Mouse (Mus musculus): ENCODE measurements around the gene R3hdm4. TPM values are rescaled to one million over a fixed set of nuclear protein-coding genes. Genes with fewer than 3 reads are reported as not detected.
"Not testable (repeated sequence)": the region's sequence is repeated elsewhere in the genome, so short reads cannot be mapped to it uniquely, and the experiment has no call there.

R3hdm4 gene
- polyA plus RNA-seq, 1 experiment from 2014 or later = 95.6 TPM

DNA sequence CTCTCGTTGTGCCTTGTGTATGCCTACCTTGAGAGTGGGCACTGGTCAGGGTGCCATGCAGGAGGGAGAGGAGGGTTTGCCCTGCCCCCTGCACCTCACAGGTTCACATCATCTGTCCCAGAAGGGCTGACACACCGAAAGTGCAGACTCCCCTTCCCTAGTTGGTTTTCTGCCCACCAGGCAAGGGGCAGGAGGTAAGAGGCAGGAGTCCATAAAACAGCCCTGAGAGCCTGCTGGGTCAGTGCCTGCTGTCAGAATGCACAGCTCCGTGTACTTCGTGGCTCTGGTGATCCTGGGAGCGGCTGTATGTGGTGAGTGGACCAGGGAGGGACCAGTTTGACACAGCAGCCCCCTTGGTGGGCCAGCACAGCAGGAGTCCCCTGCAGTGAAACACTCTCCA lies 30.3 kb downstream of the R3hdm4 start, which contains the start of gene Cfd:
Gene Cfd, plus strand, starts transcription at position 184 of the 400 bp plus-strand sequence.
- 39% methylated on average over 5 of the region's 5 CpGs for WGBS
- no peak within 1 kb of the TSS for H3K4me2 ChIP-seq
- no peak for ATAC-seq (ENCODE audit: extremely low read depth, insufficient number of reproducible peaks, low FRiP score, low TSS enrichment)
- H3K9me3 ChIP-seq = no peaks in the 10 kb centered on the region
- H3K4me3 ChIP-seq = no peak within 1 kb of the TSS
- H3K27ac ChIP-seq (replicated peaks) = no peak within 1 kb of the TSS
- H3K9ac ChIP-seq = no peak within 1 kb of the TSS
- H3K4me1 ChIP-seq = peaks cover 7% of the 10 kb centered on the region; the same call in 1 of the 2 replicates
- peaks cover 15% of the 10 kb centered on the region for H3K36me3 ChIP-seq
- H3K27me3 ChIP-seq (replicated peaks) = peaks cover 19% of the 10 kb centered on the region

GRCm38 (mm10) chr10:79889386-79889785 lies 31.6 kb downstream of the R3hdm4 start:
- no peaks in the 10 kb centered on the region for H3K9me3 ChIP-seq
- peaks cover 10% of the 10 kb centered on the region for H3K4me1 ChIP-seq
- no peak for ATAC-seq (ENCODE audit: extremely low read depth, insufficient number of reproducible peaks, low FRiP score, low TSS enrichment)
- H3K36me3 ChIP-seq = peaks cover 4% of the 10 kb centered on the region; the same call in 1 of the 2 replicates
- no peak overlapping the region for H3K4me3 ChIP-seq
- H3K27ac ChIP-seq (replicated peaks) = no peak overlapping the region
- peaks cover 19% of the 10 kb centered on the region for H3K27me3 ChIP-seq (replicated peaks)
- no peak overlapping the region for H3K9ac ChIP-seq
- 78% methylated on average over 2 of the region's 2 CpGs for WGBS
- no peak overlapping the region for H3K4me2 ChIP-seq

DNA sequence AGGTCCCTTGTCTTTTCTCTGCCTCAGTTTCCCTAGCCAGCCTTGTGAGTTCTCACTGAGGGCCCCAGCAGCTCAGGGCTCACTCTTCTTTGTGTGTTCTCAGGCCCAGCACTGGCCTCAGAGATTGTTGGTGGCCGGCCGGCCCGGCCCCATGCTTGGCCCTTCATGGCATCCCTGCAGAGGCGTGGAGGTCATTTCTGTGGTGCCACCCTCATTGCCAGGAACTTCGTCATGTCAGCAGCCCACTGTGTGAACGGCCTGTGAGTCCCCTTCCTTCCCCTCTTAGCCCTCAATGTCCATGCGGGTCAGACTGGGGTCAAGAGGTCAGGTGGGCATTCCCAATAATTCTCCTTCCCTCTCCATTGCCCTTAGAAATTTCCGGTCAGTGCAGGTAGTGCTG lies 34.4 kb downstream of the R3hdm4 start:
- H3K9me3 ChIP-seq = no peaks in the 10 kb centered on the region
- no peak overlapping the region for H3K27ac ChIP-seq (replicated peaks)
- H3K27me3 ChIP-seq (replicated peaks) = peaks cover 38% of the 10 kb centered on the region
- H3K4me2 ChIP-seq = no peak overlapping the region
- ATAC-seq (ENCODE audit: extremely low read depth, insufficient number of reproducible peaks, low FRiP score, low TSS enrichment) = no peak
- no peak overlapping the region for H3K9ac ChIP-seq
- 62% methylated on average over 8 of the region's 8 CpGs for WGBS
- no peaks in the 10 kb centered on the region for H3K36me3 ChIP-seq
- peaks cover 20% of the 10 kb centered on the region for H3K4me1 ChIP-seq
- H3K4me3 ChIP-seq = no peak overlapping the region

DNA sequence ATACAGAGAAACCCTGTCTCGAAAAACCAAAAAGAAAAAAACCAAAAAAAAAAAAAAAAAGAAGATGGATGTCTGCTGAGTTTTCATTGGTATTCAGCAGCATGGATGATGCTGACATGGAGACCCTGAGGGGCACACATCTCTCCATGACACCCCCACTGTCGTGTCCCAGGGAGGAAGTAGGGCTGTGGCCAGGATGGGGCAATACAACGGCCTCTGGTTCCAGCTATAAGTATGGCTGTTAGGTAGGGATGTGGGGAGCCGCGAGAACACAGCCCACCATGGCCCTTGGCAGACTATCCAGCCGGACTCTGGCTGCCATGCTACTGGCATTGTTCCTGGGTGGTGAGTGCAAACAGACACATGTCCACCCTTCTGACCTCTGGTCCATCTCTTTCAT lies 35.0 kb downstream of the R3hdm4 start, which contains the start of gene Elane:
Gene Elane, plus strand, starts transcription at position 194 of the 400 bp plus-strand sequence.
- ATAC-seq (ENCODE audit: extremely low read depth, insufficient number of reproducible peaks, low FRiP score, low TSS enrichment) = no peak
- H3K27ac ChIP-seq (replicated peaks) = no peak within 1 kb of the TSS
- H3K9me3 ChIP-seq = no peaks in the 10 kb centered on the region
- H3K36me3 ChIP-seq = no peaks in the 10 kb centered on the region
- H3K4me3 ChIP-seq = no peak within 1 kb of the TSS
- no peak within 1 kb of the TSS for H3K9ac ChIP-seq
- H3K27me3 ChIP-seq (replicated peaks) = peaks cover 37% of the 10 kb centered on the region
- H3K4me2 ChIP-seq = no peak within 1 kb of the TSS
- peaks cover 23% of the 10 kb centered on the region for H3K4me1 ChIP-seq
- 75% methylated on average over 6 of the region's 6 CpGs for WGBS

DNA sequence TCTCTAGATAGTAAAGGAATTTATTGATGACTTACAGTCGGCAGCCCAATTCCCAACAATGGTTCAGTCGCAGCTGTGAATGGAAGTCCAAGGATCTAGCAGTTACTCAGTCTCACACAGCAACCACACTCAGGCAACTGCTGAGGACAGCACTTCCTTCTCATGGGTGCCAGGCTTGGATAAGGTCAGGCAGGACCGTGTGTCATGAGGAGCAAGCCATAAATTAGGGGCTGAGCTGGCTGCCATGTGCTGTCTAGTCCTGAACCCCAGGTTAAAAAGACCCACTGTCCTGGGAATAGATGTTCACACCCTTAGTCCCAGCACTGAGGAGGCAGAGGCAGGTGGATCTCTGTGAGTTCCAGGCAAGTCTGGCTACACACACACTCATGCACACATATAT lies 36.1 kb downstream of the R3hdm4 start:
- WGBS = 68% methylated on average over 3 of the region's 3 CpGs
- not testable (repeated sequence) for ATAC-seq (ENCODE audit: extremely low read depth, insufficient number of reproducible peaks, low FRiP score, low TSS enrichment); H3K9me3 ChIP-seq; H3K9ac ChIP-seq; H3K36me3 ChIP-seq; H3K4me3 ChIP-seq; H3K27ac ChIP-seq (replicated peaks); H3K4me2 ChIP-seq
- Histone ChIP-seq H3K27me3 (replicated peaks) (peaks cover 46% of the 10 kb centered on the region), H3K4me1 (peaks cover 32% of the 10 kb centered on the region)

DNA sequence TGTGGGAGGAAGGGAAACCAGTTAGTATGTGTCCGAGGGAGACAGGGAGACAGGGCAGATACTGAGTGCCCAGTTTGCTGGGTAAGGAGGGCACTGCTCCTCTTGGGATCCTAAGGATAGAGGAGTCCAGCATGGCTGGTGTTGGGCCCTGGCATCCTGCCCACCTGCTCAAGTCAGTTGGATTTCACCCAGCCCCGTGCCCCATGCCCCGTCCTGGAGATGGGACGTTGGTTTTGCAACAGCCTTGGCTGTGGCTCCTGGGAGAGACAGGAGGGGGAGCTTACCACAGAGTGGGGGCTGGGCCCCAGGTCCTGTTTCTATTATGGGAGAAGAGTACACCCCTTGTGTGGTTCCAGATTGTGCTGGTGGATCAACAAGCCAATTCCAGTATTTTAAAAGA lies 36.6 kb downstream of the R3hdm4 start:
- Histone ChIP-seq H3K36me3 (no peaks in the 10 kb centered on the region), H3K9me3 (no peaks in the 10 kb centered on the region), H3K27ac (replicated peaks) (no peak overlapping the region), H3K4me3 (no peak overlapping the region), H3K27me3 (replicated peaks) (peaks cover 47% of the 10 kb centered on the region), H3K4me2 (no peak overlapping the region), H3K4me1 (peaks cover 37% of the 10 kb centered on the region), H3K9ac (no peak overlapping the region)
- ATAC-seq (ENCODE audit: extremely low read depth, insufficient number of reproducible peaks, low FRiP score, low TSS enrichment) = no peak
- WGBS = 52% methylated on average over 4 of the region's 4 CpGs

DNA sequence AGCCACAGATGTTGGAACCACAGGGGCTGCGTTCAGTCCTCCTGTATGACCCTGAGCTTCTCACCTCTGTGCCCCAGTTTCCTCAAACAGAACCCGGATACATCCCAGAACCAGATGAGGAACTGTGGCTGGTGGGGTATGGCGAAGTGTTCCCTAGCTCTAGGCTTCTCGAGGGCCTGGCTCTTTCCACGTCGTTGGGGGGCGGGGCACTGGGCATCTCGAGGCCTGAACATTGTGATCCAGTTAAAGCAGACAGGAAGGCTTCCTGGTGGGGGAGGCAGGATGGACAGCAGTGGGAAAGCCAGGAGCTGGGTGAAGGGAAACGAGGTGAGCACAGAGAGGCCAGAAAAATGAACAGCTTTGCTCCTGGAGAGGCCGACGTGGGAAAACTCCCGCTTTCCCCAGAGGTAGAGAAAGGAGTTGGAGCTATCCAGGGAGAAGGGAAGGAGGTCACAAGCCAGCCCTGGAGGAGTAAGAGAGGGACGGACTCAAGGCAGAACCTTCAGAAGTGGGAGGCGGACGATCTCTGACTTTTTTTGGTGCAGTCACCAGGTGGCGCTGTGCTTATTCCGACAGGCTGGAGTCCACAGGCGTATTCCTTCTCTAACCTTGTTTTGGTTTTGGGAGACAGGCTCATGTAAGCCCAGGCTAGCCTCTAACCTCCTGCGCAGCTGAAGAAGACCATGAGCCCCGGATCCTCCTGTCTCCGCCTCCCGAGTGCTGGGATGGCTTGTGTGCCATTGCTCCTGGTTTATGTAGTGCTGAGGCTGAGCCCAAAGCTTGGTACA lies 37.5 kb downstream of the R3hdm4 start:
- Histone ChIP-seq H3K27me3 (replicated peaks) (peaks cover 47% of the 10 kb centered on the region), H3K9me3 (no peaks in the 10 kb centered on the region), H3K36me3 (no peaks in the 10 kb centered on the region), H3K9ac (peak overlapping the region; percentile 57; the same call in 1 of the 2 replicates), H3K4me2 (peak overlapping the region; percentile 16; the same call in 1 of the 2 replicates), H3K27ac (replicated peaks) (no peak overlapping the region), H3K4me3 (0 out of 2 replicates have a peak overlapping the region, but pooled peaks have one; percentile 6), H3K4me1 (peaks cover 40% of the 10 kb centered on the region)
- ATAC-seq (ENCODE audit: extremely low read depth, insufficient number of reproducible peaks, low FRiP score, low TSS enrichment) = no peak
- WGBS = 14% methylated on average over 22 of the region's 22 CpGs

GRCm38 (mm10) chr10:79881981-79882380 lies 39.0 kb downstream of the R3hdm4 start:
- peaks cover 43% of the 10 kb centered on the region for H3K4me1 ChIP-seq
- H3K36me3 ChIP-seq = no peaks in the 10 kb centered on the region
- 6% methylated on average over 22 of the region's 22 CpGs for WGBS
- H3K9me3 ChIP-seq = no peaks in the 10 kb centered on the region
- H3K9ac ChIP-seq = peak overlapping the region; percentile 74
- H3K27ac ChIP-seq (replicated peaks) = no peak overlapping the region
- ATAC-seq (ENCODE audit: extremely low read depth, insufficient number of reproducible peaks, low FRiP score, low TSS enrichment) = no peak
- H3K27me3 ChIP-seq (replicated peaks) = peaks cover 46% of the 10 kb centered on the region
- H3K4me3 ChIP-seq = peak overlapping the region; percentile 34
- peak overlapping the region; percentile 62 for H3K4me2 ChIP-seq

DNA sequence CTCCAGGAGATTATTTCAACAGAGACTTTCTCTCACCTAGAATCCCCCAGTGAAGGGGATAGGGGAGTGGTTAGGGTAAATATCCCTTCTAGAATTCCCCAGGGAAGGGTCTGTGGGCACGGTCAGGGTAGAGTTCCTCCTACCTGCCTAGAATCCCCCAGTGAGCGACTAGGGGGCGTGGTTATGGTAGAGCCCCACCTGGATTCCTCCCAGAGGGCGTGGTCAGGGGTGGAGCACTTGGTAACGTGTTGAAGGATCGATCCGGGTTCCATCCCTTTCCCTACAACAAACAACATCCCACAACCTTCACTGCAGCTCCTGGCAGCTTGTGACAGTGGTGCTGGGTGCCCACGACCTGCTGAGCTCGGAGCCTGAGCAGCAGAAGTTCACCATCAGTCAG lies 40.3 kb downstream of the R3hdm4 start:
- Histone ChIP-seq H3K4me2 (no peak overlapping the region), H3K4me1 (peaks cover 44% of the 10 kb centered on the region), H3K27ac (replicated peaks) (no peak overlapping the region), H3K9ac (0 out of 2 replicates have a peak overlapping the region, but pooled peaks have one; percentile 11), H3K9me3 (no peaks in the 10 kb centered on the region), H3K4me3 (no peak overlapping the region), H3K27me3 (replicated peaks) (peaks cover 40% of the 10 kb centered on the region), H3K36me3 (no peaks in the 10 kb centered on the region)
- 19% methylated on average over 9 of the region's 9 CpGs for WGBS
- ATAC-seq (ENCODE audit: extremely low read depth, insufficient number of reproducible peaks, low FRiP score, low TSS enrichment) = no peak

DNA sequence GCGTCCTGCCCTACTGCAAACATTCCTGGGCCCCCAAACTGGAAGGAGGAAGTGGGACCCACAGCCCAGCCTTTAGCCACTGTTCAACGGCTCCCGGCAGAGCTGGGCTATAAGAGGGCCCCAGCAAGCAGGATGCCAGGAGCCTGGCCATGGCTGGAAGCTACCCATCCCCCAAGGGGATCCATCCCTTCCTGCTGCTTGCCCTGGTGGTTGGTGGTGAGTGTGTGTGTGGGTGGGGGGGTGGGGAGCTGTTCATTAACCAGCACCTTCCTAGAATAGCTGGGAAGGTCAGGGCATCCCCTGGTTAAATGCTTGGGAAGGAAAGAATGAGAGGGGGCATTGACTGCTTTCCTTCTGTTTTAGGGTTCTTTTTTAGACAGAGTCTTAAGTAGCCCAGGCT lies 41.5 kb downstream of the R3hdm4 start:
- H3K9me3 ChIP-seq = no peaks in the 10 kb centered on the region
- H3K4me2 ChIP-seq = no peak overlapping the region
- H3K27ac ChIP-seq (replicated peaks) = no peak overlapping the region
- H3K9ac ChIP-seq = 0 out of 2 replicates have a peak overlapping the region, but pooled peaks have one; percentile 37
- H3K36me3 ChIP-seq = no peaks in the 10 kb centered on the region
- H3K4me3 ChIP-seq = no peak overlapping the region
- no peak for ATAC-seq (ENCODE audit: extremely low read depth, insufficient number of reproducible peaks, low FRiP score, low TSS enrichment)
- 30% methylated on average over 3 of the region's 3 CpGs for WGBS
- H3K27me3 ChIP-seq (replicated peaks) = peaks cover 50% of the 10 kb centered on the region
- peaks cover 46% of the 10 kb centered on the region for H3K4me1 ChIP-seq

GRCm38 (mm10) chr10:79877757-79878156 lies 43.3 kb downstream of the R3hdm4 start:
- H3K27ac ChIP-seq (replicated peaks) = no peak overlapping the region
- WGBS = 59% methylated on average over 12 of the region's 12 CpGs
- H3K27me3 ChIP-seq (replicated peaks) = peaks cover 49% of the 10 kb centered on the region
- peaks cover 52% of the 10 kb centered on the region for H3K4me1 ChIP-seq
- no peaks in the 10 kb centered on the region for H3K9me3 ChIP-seq
- no peak overlapping the region for H3K9ac ChIP-seq
- no peaks in the 10 kb centered on the region for H3K36me3 ChIP-seq
- no peak overlapping the region for H3K4me2 ChIP-seq
- no peak overlapping the region for H3K4me3 ChIP-seq
- ATAC-seq (ENCODE audit: extremely low read depth, insufficient number of reproducible peaks, low FRiP score, low TSS enrichment) = no peak

DNA sequence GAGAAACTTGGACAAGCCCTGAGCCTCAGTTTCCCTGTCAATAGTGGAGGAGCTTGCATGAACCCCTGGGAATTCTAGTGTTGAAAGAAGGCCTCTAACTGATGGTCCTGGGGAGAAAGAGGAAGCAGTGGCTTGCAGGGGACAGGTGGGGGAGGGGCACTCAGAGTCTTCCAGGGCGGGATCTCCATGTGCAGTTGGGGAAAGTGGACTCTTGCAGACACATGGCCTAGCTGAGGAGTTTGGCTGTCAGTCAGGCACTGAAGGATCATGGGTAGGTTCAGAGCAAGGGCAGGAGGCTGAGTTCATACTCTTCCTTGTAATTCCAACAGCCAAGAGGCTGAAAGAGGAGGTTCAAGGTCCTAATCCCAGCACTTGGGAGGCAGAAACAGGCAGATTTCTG lies 43.8 kb downstream of the R3hdm4 start:
- H3K4me3 ChIP-seq = no peak overlapping the region
- no peak overlapping the region for H3K4me2 ChIP-seq
- H3K4me1 ChIP-seq = peaks cover 46% of the 10 kb centered on the region
- no peak overlapping the region for H3K9ac ChIP-seq
- no peaks in the 10 kb centered on the region for H3K36me3 ChIP-seq
- 36% methylated on average over 1 of the region's 1 CpGs for WGBS
- H3K27ac ChIP-seq (replicated peaks) = no peak overlapping the region
- H3K9me3 ChIP-seq = no peaks in the 10 kb centered on the region
- peaks cover 44% of the 10 kb centered on the region for H3K27me3 ChIP-seq (replicated peaks)
- no peak for ATAC-seq (ENCODE audit: extremely low read depth, insufficient number of reproducible peaks, low FRiP score, low TSS enrichment)

Data from heart, embryonic 13.5 days (tissue).